Mouse (Mus musculus): ENCODE results near the gene C77080.

The C77080 gene

DNA sequence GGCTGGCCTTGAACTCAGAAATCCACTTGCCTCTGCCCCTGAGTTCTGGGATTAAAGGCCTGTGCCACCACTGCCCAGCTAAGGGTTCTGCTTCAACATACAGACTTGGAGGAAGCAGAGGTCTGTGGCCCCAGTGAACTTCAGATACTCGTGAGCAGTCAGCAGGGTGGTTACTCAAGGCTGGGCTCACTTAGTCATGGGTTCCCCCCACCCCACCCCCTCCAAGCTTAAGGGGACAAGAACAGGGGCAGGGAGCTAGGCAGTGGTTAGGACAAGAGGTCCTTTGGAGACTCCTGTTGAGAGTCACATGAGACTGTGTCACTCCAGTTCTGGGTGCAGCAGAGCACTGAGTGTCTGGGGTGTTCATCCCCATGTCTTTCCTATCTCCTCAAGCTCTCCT lies 7.5 kb upstream of the C77080 start:
- DNase-seq (ENCODE audit: low spot score in 2 of 2), result no peak

DNA sequence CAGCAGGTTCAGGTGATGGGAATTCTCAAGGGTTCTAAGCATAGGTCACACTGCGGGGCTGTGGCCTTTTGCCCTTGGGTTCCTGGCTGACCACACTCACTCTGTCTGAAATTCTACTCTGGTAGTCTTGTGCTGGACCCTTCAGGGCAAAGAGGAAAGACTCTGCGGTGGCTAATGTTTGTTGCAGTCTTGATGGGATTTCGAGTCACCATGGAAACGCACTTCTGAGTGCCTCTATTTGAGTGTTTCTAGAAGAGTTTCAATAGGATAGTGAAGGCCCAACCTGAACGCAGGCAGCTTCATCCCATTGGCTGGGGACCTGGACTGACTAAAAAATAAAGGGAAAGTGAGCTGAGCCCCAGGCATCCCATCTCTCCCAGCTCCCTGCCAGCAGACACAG lies 5.6 kb upstream of the C77080 start:
- no peak for DNase-seq (ENCODE audit: low spot score in 2 of 2)

DNA sequence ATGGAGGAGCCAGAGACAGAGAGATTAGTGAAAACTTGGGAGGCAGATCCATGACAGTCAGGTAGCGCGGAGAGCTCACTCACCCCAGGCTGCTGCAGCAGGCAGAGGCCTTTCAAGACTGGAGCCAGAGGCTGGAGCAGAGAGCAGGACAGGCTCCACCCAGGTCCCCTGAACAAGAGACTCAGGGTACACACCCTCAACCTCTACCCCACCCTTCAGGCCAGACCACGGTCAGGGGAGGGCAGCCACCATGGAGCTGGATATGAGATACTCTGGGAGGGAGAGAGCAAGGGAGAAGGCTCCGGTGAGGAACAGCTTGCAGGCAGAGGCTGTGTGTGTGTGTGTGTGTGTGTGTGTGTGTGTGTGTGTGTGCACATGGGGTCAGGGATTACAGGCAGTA lies 5.0 kb upstream of the C77080 start:
- no peak for DNase-seq (ENCODE audit: low spot score in 2 of 2)

DNA sequence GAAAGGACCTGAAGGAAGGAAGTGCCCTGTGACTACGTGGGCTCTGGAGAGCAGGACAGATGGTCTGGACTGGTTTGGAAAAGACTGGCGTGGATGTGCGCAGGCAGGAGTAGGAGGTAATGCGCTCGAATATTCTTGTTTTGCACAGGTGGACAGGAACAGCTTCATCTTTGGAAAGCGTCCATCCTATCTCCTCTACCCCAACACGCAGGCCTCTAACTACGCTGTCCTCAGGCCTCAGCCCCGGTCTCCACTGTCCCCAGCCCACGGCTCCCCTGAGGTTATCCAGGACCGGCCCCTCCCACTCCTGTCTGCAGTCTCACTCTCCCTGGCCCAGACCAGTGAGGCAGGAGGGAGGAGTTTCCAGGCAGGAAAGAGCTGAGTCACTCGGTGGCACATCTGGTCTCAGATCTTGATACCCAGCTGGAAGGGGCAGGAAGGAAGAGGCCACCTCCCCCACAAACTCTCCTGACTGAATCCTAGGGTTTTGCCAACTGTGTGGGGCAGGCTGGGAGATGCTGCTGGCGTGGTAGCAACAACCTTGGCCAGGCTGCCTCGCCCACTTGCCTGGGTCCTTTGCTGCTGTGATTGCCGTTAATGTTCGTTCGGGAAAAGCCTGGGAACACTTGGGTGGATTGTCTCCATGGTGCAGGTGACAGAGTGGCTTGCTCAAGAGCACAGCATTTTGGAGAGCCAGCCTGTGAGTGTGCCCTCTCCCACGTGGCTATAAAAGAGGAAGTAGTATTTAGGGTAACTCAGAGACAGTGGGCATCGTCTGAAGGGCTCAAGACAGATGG lies 2.2 kb upstream of the C77080 start:
- DNase-seq (ENCODE audit: low spot score in 2 of 2), result peak in 1 of 2 experiments; percentile 46

DNA sequence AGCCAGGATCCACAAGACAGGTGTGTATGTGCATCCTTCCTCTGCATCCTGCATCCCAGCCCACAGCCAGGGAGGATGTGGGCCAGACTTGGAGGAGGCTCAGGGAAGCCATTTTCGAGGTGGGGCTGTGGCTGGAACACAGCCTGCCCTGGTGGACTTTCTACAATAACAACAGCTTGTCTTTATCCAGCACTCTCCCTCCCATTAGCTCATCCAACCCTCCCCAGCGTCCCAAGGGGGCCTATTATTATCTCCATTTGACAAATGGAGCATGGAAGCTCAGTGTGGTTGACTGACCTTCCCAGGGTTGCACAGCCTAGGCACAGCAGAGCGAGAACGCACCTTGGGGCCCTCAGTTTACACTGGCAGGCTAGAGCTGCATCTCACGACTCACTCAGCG lies 526 bp downstream of the C77080 start:
- DNase-seq (ENCODE audit: low spot score in 2 of 2), result no peak

DNA sequence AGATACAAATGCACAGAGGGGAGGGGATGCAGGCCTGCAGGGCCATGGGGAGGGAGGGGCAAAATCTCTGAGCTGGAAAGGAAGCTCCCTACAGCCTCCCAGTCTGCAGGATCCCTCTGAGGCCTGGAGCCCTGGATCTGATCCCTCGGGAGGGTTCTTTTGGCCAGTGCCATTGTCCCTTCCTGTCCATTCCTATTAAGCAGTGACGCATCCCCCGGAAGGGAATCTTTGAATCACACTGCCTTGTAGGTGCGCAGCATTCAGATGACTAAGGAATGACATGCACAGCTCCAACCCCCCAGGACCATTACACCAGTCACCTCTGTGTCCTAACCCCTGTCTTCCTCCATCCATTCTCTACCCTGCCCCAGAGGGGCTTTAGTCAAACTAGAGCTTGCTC lies 2.1 kb downstream of the C77080 start:
- DNase-seq (ENCODE audit: low spot score in 2 of 2), result no peak

DNA sequence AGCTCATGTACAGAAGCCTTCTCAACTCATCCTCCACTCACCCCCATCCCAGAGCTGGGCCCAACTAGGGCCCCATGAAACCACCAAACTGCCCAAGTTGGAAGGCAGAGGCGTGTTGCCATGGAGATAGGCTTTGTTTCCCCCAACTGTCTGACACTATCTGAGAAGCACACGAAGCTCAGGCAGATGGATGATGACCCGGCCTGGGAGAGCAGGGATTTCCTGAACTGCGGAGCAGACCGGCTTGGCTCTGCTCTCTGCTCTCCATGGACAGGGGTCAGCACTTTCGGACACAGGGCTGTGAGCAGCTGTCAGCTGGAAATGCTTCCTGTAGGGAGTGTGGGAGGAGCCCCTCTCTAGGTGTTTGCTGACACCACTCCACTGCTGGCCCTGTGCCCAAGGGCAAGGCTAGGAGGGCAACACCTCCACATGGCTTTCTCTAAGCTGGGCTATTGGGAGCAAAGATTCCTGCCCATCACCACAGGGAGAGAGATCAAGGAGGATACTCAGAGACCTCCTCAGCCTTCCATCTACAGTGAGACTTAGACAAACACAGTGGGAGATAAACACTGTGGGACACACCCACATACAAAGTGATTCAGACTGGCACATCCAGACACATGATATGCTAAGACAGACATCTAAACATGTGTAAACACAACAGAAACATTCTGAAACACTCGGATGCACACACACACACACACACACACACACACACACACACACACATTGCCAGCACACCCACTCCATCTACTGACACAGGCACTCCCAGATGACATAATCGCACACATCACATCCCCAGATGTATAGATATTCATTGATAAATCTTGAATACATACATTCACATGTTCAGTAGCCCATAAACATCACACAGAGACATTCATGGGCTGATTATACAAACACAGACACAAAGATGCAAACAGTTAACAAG lies 4.5 kb downstream of the C77080 start:
- DNase-seq (ENCODE audit: low spot score in 2 of 2), result no peak

DNA sequence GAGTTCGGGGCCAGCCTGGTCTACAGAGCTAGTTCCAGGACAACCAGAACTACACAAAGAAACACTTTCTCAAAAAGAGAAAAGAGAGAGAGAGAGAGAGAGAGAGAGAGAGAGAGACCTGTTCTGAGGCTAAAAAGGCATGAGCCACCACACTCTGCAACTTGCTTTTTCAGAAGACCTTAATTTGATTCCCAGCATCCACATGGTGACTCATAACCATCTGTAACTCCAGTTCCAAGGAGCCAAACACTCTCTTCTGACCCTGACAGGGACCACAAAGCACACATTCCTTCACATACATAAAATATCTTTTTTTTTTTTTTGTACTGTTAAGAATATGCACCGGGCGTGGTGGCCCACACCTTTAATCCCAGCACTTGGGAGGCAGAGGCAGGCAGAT lies 6.6 kb downstream of the C77080 start:
- DNase-seq (ENCODE audit: low spot score in 2 of 2), result no peak

DNA sequence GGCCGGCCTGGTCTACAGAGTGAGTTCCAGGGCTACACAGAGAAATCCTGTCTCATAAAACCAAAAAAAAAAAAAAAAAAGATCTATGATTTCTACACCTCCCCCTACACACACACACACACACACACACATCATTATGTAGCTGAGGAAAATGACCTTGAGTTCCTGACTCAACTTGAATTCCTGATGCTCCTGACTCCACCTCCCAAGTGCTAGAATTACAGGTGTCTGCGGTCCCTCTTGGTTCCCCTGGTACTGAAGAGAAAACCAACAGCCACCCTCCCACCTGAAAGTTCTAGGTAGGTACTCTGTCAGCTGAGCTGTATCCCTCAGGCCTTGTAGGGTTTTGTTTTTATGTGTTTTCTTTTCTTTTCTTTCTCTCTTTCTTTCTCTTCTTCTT lies 8.7 kb downstream of the C77080 start:
- DNase-seq (ENCODE audit: low spot score in 2 of 2), result no peak

DNA sequence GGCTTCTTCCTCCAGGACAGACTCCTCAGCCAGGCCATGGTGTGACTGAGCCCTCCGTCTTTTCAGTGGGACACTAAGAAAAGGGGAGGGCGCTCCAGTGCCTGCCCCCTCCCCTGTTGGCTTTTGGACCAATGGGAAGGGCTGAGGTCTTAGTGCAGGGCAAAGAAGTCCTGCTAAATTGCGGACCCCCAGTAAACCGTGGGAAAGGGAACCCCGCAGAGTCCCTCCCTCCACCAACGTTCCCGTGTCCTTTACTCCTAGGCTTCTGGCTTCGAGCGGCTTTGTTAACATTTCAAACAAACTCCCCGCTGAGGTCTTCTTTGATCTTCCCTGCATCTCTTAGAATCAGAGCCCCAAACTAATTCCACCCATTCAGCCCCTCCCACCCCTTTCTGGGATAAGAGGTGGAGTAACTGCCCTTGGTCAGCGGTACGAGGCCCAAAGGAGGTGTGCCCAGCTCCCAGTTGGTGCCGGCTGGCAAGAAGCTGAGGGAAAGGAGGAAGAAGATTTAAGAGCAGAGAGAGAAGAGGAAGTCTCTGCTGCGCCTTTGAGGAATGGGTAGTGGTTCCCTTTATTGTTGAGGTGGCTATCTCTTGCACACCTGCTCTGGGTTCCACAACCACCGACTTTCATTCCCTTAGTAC lies 9.6 kb downstream of the C77080 start:
- DNase-seq (ENCODE audit: low spot score in 2 of 2), result no peak

DNA sequence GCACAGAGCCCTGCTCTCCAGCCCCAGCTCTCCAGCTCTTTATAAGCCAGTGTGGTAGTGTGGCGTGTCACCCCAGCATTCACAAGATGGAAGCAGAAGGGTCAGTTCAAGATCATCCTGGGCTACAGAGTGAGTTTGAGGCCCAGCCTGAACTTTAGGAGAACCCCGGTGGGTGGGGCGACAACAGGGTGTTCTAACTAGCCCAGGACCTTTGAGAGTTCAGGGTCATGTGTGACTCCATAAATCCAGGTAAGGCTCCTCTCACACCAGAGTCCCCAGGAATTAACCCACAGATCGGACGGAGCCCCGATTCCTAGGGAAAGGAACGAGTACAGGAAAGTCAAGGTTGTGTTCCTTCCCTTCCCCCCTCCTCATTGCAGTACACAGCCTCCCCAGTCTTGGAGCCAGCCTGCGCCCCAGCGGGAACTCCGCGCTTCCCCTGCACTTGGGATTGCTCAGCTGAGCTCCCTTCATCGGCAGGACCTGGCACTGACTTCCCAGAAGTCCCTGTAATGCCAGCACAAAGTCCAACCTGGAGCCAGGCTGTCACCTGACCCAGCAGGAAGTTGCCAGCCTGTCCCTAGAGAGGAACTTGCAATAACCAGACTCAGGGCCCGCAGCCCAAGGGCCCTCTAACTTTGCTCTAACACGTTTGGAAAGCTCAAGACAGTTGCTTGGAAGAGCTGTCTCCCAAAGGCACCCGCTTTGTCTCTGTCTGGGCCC lies 10.3 kb downstream of the C77080 start:
- DNase-seq (ENCODE audit: low spot score in 2 of 2), result no peak

DNA sequence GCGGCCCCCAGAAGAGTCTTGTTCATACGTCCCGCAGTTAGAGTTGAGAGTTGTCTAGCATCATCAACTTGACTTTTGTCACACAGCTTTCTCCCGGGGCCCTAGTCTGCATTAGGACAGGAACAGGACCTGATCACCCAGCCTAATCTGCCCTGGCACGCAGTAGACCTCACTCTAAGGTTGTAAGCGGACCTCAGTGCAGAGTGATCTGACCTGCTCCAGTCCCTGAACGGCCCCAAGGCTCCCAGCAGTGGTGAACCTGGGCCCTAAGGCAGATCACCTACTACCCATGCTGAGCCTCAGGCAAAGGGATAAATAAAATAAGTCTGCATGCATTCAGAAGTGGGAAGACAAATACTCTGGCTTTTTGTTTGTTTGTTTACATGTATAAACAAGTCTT lies 11.9 kb downstream of the C77080 start:
- DNase-seq (ENCODE audit: low spot score in 2 of 2), result no peak

DNA sequence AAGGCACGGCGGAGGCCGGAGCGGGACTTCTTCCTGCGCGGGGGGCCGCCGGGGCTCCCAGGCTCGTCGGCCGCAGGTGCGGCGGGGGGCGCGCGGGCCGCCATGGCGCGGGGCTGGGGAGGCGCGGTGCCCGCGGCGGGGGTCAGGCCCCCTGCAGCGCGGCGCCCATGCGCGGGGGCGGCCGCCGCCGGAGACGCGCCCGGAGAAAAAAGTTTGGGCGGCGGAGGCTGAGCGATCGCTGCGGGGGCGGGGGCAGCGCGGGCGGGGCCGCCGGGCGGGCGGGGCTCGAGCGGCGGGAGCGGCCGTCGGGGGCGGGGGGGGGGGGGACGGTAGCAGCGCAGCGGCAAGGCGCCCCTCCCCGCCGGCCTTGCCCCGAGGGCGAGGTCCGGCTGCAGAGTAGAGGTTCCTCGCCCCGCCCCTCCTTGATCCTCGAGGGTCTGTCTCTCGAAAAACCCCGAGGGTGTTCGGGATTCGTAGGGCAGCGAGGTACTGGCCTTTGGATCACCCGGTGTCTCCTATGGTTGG lies 12.9 kb downstream of the C77080 start:
- DNase-seq (ENCODE audit: low spot score in 2 of 2), result no peak

DNA sequence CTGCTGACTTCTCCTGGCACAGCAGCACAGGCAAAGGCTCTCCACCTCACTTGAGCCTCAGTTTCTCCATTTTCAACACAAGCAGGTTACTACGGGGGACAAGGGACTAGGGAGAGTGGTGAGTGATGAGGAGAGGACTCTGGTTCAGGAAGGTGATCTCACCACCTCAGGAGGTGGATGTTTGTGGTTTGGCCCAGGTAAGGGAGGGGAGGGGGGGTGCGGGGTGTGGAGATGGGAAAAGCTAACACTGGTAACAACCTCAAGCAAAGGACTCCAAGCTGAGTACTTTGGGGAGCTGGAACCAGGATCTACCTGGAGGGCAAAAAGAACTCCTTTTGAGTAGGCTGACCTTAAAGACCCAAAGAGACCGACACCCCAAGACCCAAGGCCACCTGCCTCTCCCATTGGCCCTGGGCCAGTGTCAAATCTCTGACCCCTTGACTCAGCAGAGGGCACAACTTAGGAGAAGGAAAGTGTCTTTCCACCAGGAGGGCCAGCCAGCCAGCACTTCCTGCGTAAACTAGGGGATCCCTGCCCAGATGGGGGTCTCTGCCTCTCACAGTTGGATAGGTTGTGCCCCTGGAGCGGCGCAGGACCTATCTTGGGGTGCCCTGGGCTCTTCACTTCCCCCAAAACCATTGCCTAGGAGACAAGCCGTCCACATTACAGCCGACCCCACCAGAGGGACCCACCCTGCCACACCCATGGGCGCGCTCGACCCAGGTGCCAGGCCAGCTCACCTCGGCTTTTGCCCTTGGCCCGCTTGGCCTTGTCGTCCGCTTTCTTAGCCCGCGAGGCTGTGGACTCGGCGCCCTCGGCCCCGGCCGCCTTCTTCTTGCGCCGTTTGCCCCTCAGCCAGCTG lies 13.6 kb downstream of the C77080 start:
- DNase-seq (ENCODE audit: low spot score in 2 of 2), result no peak

DNA sequence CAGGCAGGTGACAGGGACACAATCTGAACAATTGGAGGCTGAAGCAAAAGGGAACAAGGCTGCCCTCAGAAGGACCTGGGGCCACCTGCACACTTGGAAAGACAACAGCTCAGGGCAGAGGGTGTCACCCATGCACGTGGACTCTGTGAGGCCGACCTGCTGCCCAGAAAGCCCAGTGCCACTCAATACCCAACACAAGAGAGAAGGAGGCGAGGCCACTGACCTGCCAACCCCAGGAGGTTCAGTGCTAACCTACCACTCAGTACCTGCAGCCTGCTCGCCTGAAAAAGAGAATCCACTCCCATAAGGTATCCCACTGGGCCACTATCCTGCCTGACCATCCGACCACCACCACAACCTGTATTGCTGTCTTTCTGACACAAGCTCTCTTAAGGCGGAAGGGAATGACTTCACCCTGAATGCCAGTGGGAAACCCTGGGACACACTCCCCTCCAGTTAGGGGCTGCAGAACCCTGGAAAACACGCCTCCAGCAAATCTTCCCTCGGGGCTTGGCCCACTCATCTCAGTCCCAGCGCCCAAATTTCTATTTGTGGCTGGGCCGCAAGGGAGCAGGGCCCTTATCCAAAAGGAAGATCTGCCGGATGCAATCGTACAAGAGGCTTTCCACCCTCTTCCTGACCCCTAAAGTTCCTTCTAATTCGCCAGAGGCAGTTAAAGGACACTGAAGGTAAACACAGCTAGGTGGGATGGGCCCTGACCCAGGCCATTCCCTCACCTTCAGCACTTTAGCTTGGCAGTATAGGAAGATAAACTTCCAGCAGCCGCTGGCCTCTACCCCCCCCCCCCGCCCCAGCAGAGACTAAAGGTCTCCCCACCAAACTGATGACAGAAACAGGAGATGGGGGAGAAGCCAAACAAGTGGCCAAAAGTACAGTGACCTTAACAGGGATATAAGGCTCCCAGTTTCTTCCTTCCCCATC lies 14.6 kb downstream of the C77080 start:
- DNase-seq (ENCODE audit: low spot score in 2 of 2), result no peak

DNA sequence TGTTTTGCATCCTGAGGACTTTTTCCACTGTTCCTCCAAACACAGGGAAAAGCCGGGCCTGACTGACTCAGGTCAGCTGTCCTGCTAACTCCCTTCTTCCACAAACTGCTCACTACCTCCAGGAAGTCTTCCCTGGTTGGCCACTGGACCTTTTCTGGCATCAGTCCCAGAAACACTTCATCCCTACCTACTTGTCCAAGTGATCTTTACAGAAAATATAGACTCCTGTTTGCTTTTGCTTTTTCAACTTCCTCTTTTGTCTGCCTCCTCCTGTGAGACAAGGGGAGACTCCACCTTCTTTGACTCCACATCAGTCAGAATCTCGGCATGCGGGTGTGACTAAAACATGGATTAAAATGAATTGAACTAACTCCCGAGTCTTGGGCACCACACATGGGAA lies 16.4 kb downstream of the C77080 start:
- no peak for DNase-seq (ENCODE audit: low spot score in 2 of 2)

DNA sequence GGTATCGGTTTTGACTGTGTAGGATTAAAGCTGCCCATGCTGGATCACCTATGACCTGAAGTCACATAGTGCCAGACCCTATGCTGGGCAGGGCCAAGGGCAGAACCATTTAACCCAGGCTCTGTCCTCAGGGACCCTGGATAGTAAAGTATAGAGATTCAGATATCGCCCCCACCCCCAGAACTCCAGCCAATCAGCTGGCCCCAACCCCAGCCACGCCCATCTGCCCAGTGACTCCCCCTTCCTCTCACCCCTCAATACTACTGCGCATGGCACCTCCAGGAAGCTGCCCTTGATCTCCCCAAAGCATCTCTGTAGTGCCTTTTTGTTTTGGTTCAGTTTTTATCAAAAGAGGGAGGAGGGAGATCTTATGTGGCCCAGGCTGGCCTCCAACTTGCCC lies 18.4 kb downstream of the C77080 start:
- no peak for DNase-seq (ENCODE audit: low spot score in 2 of 2)

DNA sequence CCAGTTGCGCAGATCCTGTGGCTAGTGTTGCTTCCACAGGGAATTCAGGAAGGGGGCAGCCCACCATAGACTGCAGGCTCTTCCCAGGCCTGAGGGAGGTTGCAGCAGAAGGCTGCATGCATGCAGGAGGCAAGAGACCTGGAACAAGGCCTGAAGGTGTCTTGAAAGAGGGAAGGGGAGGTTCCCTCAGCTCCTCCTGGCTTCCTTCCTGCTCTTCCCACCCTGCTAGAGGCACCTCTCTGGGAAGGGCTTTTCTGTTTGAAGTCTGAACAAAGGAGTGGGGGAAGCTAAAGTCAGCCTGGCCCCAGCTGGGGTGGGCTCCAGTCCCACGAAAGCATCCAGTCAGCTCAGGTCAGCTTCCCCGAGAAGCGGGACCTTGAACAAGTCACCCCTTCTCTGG lies 18.9 kb downstream of the C77080 start:
- DNase-seq (ENCODE audit: low spot score in 2 of 2), result no peak

DNA sequence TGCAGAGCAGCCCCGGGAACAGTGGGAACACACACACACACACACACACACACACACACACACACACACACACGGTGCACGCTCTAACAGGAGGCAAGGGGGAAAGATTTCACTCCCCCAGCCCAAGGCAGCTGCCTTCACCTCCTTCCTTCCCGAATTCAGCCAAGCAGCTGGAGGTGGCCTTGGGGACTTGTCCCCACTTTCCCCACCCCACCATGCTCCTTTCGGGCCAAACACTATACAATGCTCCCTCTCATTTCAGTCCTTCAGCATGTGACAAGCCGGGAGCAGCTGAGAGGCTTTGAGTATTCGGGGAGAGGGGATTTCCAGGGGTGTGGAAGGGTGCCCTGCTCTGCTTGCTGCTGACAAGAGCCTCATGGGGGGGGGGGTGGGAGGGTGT lies 19.3 kb downstream of the C77080 start:
- DNase-seq (ENCODE audit: low spot score in 2 of 2), result no peak

DNA sequence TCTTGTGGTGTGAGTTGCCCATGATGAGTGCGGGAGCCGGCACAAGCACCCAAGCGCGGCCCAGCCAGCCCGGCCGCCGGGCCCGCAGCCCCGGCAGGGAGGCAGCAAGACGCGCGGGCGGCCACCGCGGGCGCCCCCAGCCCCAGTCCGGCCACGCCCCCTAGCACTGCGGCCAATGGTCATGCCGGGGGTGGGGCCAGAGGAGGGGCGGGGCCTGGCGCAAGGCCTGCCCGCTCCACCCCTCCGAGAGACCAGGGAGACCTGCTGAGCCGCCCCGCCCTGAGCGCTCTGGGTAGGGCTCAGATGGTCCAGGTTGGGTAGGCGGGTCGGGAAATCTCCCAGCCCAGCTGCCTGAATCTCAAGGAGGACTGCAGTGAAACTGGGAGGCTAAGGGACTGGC lies 22.1 kb downstream of the C77080 start:
- DNase-seq (ENCODE audit: low spot score in 2 of 2), result peak; percentile 28 to 45

Measured in frontal cortex, postnatal 25 days (tissue).